Mouse (Mus musculus): Measurements from ENCODE around the gene Fbxw8. TPM values are rescaled to one million over a fixed set of nuclear protein-coding genes. Genes with fewer than 3 reads are reported as not detected.

The Fbxw8 gene
- polyA plus RNA-seq, 1 experiment = 19.6 TPM

DNA sequence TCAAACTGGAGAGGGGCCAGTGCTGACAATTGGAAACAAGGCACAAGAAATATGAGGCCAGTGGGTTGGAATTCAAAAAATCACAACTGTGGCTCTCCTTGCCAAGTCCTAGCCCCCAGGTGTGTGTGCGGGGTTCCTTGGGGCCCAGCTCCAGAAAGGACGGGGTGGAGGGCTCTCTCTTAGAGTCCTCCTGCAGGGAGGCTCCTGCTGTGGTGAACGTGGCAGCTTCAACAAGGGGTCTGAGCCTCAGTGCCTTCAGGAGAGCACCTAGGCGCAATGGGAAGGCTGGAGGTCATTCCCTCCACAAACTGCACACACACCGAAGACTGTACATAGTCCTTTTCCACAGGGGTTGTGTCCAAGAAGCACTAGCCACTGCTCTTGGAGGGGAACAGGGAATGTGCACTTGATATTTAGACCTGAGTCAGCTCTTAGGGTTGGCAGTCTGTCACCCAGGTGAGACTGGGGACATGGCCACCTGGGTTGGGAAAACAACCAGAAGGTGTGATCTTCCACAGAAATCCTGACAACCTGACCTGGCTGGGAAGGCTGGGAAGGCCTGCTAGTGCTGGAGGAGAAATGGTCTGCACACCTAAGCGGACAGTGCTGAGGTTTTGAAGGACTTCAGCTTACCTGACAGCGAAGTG lies 46.3 kb downstream of the Fbxw8 start:
- Histone ChIP-seq H3K4me3 (ENCODE audit: control insufficient read depth, low read depth, low read length) (no peak overlapping the region), H3K27ac (ENCODE audit: control insufficient read depth, insufficient read depth, low read depth, low read length) (no peak overlapping the region), H3K27me3 (ENCODE audit: control insufficient read depth, insufficient read depth, low read length) (no peaks in the 10 kb centered on the region), H3K4me1 (ENCODE audit: control insufficient read depth, insufficient read depth, low read length) (no peaks in the 10 kb centered on the region), H3K36me3 (ENCODE audit: control insufficient read depth, insufficient read depth, low read length) (peaks cover 1% of the 10 kb centered on the region; the same call in 1 of the 2 replicates)
- TF ChIP-seq CTCF (IDR thresholded peaks at IDR 0.05; ENCODE audit: control insufficient read depth, insufficient read depth, insufficient replicate concordance, low read depth, low read length) (no peak), POLR2A (IDR thresholded peaks at IDR 0.05; ENCODE audit: control insufficient read depth, low read depth, low read length) (no peak)

DNA sequence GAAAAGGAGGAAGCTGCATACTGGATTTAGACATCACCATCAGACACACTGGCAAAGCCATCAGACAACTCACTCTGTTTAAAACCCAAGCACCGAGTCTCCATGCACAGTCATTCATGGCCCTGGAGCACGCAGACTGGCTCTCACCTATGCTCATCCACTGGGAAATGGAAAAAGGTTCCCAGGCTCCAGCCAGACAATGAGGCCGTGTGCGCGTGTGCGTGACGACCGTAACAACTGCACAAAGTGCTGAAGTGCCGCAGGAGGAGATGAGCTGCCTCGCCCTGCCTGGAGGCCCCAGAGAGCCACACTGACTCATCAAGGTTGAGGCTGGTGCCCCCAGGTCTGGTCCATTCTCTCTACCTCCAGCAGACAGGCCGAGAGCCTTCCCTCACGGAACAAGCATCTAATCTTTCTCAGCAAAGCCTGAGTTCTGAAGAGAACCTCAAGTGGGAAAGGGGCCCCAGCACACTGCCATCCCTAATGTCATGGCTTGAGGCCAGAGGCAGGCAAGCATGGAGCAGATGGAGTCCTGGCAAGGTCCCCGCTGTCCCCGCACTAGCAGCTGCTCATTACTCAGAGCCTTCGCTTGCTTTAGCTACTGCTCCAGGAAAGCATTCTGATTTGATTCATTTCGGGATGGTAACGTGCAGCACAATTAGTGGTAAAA lies 47.0 kb downstream of the Fbxw8 start:
- H3K36me3 ChIP-seq (ENCODE audit: control insufficient read depth, insufficient read depth, low read length) = peaks cover 1% of the 10 kb centered on the region; the same call in 1 of the 2 replicates
- H3K4me3 ChIP-seq (ENCODE audit: control insufficient read depth, low read depth, low read length) = no peak overlapping the region
- no peak overlapping the region for H3K27ac ChIP-seq (ENCODE audit: control insufficient read depth, insufficient read depth, low read depth, low read length)
- no peaks in the 10 kb centered on the region for H3K4me1 ChIP-seq (ENCODE audit: control insufficient read depth, insufficient read depth, low read length)
- TF ChIP-seq CTCF (IDR thresholded peaks at IDR 0.05; ENCODE audit: control insufficient read depth, insufficient read depth, insufficient replicate concordance, low read depth, low read length) (no peak), POLR2A (IDR thresholded peaks at IDR 0.05; ENCODE audit: control insufficient read depth, low read depth, low read length) (no peak)
- H3K27me3 ChIP-seq (ENCODE audit: control insufficient read depth, insufficient read depth, low read length) = no peaks in the 10 kb centered on the region

DNA sequence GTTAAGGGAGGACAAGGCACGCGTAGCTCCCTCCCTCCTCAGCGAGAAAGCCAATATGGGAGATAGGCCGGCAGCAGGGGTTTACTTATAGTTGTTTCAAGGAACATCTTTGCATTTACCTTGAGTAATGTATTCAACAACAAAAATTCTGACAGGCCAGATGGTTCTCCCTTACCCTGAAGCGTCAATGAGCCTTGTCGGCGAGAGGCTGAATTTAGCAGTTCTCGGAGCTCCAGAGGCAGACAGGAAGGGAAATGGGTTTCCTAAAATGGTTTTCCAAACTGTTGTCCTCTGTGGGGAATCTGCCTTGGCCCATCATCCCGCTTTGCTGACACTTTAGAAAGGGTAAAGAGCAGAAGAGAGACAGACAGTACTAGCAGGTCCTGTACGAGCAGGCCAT lies 48.6 kb downstream of the Fbxw8 start:
- Histone ChIP-seq H3K4me3 (ENCODE audit: control insufficient read depth, low read depth, low read length) (no peak overlapping the region), H3K36me3 (ENCODE audit: control insufficient read depth, insufficient read depth, low read length) (peaks cover 1% of the 10 kb centered on the region; the same call in 1 of the 2 replicates), H3K4me1 (ENCODE audit: control insufficient read depth, insufficient read depth, low read length) (no peaks in the 10 kb centered on the region), H3K27me3 (ENCODE audit: control insufficient read depth, insufficient read depth, low read length) (no peaks in the 10 kb centered on the region), H3K27ac (ENCODE audit: control insufficient read depth, insufficient read depth, low read depth, low read length) (no peak overlapping the region)
- TF ChIP-seq CTCF (IDR thresholded peaks at IDR 0.05; ENCODE audit: control insufficient read depth, insufficient read depth, insufficient replicate concordance, low read depth, low read length) = no peak
- TF ChIP-seq POLR2A (IDR thresholded peaks at IDR 0.05; ENCODE audit: control insufficient read depth, low read depth, low read length) = no peak

DNA sequence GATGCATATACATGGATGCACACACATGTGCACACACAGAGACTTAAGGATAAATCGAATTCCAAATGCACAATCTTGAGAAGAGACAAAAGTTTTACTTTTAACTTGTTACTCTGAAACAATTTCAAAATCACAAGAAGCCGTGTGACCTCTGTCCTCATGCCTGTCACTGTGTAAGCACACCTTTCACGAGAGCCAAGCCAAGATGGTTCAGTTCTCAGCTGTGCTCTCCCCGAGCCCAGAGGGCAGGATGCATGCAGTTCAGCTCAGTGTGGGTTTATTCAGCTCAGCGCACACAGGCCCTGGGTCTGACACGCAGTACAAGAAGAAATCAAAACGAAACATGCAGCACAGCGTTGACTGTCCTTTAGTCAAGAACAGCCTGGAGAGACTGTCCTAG lies 49.7 kb downstream of the Fbxw8 start:
- Histone ChIP-seq H3K36me3 (ENCODE audit: control insufficient read depth, insufficient read depth, low read length) (peaks cover 1% of the 10 kb centered on the region; the same call in 1 of the 2 replicates), H3K4me1 (ENCODE audit: control insufficient read depth, insufficient read depth, low read length) (no peaks in the 10 kb centered on the region), H3K27me3 (ENCODE audit: control insufficient read depth, insufficient read depth, low read length) (no peaks in the 10 kb centered on the region), H3K27ac (ENCODE audit: control insufficient read depth, insufficient read depth, low read depth, low read length) (no peak overlapping the region), H3K4me3 (ENCODE audit: control insufficient read depth, low read depth, low read length) (no peak overlapping the region)
- no peak for TF ChIP-seq POLR2A (IDR thresholded peaks at IDR 0.05; ENCODE audit: control insufficient read depth, low read depth, low read length)
- TF ChIP-seq CTCF (IDR thresholded peaks at IDR 0.05; ENCODE audit: control insufficient read depth, insufficient read depth, insufficient replicate concordance, low read depth, low read length) = no peak

DNA sequence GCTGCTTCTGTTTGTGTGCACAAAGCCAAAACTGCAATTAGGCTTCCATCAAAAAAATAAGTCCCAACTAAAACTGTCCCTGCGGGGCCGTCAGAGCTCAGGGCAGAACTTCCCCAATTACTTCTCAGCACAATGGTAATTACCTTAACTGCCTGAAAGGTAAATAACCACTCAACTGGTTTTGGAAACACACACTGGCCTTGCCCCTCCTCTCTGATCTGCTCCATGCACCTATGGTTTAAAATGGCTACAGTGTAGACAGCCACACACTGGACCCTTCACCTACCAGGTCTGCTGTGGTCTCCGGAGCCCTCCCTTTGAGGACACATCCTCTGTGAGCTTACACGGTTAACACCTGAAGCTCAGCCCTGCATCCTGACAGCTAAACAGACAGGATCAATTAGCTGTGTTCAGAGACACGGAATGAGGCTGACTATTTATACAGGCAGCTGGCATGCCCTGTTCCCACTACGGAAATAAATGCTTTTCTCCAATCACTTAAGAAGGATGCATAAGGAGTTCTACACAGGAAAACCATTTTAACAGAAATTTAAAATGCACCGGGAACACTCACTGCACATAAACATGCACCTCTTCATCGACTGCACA lies 55.3 kb downstream of the Fbxw8 start:
- Histone ChIP-seq H3K36me3 (ENCODE audit: control insufficient read depth, insufficient read depth, low read length) (no peaks in the 10 kb centered on the region), H3K27ac (ENCODE audit: control insufficient read depth, insufficient read depth, low read depth, low read length) (no peak overlapping the region; the same call in 1 of the 2 replicates), H3K27me3 (ENCODE audit: control insufficient read depth, insufficient read depth, low read length) (no peaks in the 10 kb centered on the region), H3K4me1 (ENCODE audit: control insufficient read depth, insufficient read depth, low read length) (peaks cover 3% of the 10 kb centered on the region), H3K4me3 (ENCODE audit: control insufficient read depth, low read depth, low read length) (no peak overlapping the region)
- TF ChIP-seq CTCF (IDR thresholded peaks at IDR 0.05; ENCODE audit: control insufficient read depth, insufficient read depth, insufficient replicate concordance, low read depth, low read length) (no peak), POLR2A (IDR thresholded peaks at IDR 0.05; ENCODE audit: control insufficient read depth, low read depth, low read length) (no peak)

DNA sequence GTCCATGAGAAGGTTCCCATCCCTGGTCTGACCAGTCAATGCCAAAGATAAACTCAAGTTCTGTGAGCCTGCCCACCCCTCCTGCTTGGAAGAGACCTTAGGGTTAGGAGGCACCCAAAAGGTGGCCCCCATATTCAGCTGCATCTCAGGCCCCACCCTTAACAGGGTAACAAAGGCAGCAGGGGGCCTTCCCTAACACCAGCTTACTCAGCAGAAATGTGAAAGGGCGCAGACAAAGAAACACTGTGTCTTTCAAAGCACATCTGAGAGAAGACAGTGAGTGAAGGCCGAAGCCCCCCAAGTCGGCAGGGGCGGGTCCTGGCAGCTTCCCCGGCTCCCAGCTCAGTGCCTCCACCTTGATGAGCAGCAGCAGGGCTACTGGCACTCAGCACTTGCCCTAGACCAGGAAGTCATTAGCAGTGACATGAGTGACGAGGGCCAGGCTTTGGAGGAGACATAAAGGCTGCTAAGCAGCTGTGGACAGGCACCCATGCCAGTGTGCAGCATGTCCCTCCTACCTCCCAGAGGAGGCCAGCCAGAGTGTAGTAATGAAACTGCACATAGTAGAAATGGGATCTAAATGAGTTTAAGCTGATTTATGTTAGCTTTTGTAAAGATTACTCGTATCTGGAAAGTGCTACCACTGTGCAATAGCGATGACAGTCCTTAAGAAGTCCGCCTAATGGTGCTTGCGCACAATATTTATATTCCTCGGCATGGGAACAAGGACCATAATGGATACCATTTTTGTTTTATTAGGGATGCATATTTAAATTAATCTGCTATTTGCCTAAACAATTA lies 56.0 kb downstream of the Fbxw8 start:
- H3K36me3 ChIP-seq (ENCODE audit: control insufficient read depth, insufficient read depth, low read length) = no peaks in the 10 kb centered on the region
- no peaks in the 10 kb centered on the region for H3K27me3 ChIP-seq (ENCODE audit: control insufficient read depth, insufficient read depth, low read length)
- TF ChIP-seq CTCF (IDR thresholded peaks at IDR 0.05; ENCODE audit: control insufficient read depth, insufficient read depth, insufficient replicate concordance, low read depth, low read length) (no peak), POLR2A (IDR thresholded peaks at IDR 0.05; ENCODE audit: control insufficient read depth, low read depth, low read length) (no peak)
- no peak overlapping the region for H3K27ac ChIP-seq (ENCODE audit: control insufficient read depth, insufficient read depth, low read depth, low read length)
- no peak overlapping the region for H3K4me3 ChIP-seq (ENCODE audit: control insufficient read depth, low read depth, low read length)
- H3K4me1 ChIP-seq (ENCODE audit: control insufficient read depth, insufficient read depth, low read length) = peaks cover 3% of the 10 kb centered on the region

DNA sequence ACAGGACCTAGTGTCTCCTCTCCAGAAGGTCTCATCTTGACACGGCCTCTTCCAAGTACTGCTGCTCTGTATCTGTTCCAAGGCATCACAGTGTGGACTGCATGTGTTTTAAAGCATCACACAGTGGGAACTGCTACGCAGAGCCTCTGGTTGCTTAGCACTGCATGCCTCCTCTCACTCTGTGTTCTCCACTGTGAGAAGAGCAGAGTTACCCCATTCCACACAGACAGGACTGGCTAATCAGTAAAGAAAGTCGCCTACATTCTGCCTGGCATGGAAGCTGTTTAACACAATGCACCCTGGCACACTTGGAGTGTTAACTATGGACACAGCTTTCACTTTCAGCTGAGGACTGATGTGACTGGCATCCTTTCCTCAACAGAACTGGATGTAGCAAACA lies 58.9 kb downstream of the Fbxw8 start:
- no peaks in the 10 kb centered on the region; the same call in 1 of the 2 replicates for H3K36me3 ChIP-seq (ENCODE audit: control insufficient read depth, insufficient read depth, low read length)

More for the DNA sequence above, 58.9 kb downstream of the Fbxw8 start:
- Histone ChIP-seq H3K4me1 (ENCODE audit: control insufficient read depth, insufficient read depth, low read length) (peaks cover 3% of the 10 kb centered on the region), H3K27me3 (ENCODE audit: control insufficient read depth, insufficient read depth, low read length) (no peaks in the 10 kb centered on the region), H3K4me3 (ENCODE audit: control insufficient read depth, low read depth, low read length) (no peak overlapping the region), H3K27ac (ENCODE audit: control insufficient read depth, insufficient read depth, low read depth, low read length) (no peak overlapping the region)
- no peak for TF ChIP-seq CTCF (IDR thresholded peaks at IDR 0.05; ENCODE audit: control insufficient read depth, insufficient read depth, insufficient replicate concordance, low read depth, low read length)
- no peak for TF ChIP-seq POLR2A (IDR thresholded peaks at IDR 0.05; ENCODE audit: control insufficient read depth, low read depth, low read length)
